Mouse (Mus musculus): ENCODE measurements around the gene Crygd.

DNA sequence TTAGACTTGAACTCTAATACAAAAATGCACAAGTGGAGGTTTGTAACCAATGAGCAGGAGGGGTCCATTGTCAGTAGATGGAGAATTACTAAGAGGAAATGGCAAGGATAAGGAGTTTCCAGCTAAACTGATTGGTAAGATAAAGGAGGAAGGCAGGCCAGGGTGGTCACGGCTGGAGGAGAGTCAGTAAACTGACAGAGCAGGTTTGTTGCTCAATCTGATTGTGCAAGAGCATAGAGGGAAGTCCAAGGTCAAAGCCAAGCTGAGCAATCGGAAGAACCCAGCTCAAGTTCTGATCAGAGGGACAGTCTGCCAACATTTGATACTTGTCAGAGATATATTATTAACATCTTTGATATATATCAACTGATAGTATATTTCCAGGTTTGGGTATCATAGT lies 27.1 kb upstream of the Crygd start:
- no peak for TF ChIP-seq CTCF (conservative IDR thresholded peaks at IDR 0.05; ENCODE audit: low read length)
- no peak for TF ChIP-seq NANOG (IDR thresholded peaks at IDR 0.05; ENCODE audit: borderline replicate concordance, low read length)
- TF ChIP-seq POU5F1 (IDR thresholded peaks at IDR 0.05; ENCODE audit: borderline replicate concordance, low read length): no peak
